Mouse (Mus musculus): ENCODE results near the gene Pcgf3. TPM values are rescaled to one million over a fixed set of nuclear protein-coding genes. Genes with fewer than 3 reads are reported as not detected.

Pcgf3 gene
- total RNA-seq (2021), result 10 to 100 TPM; 42.6 to 49.1 TPM
- long read RNA-seq, experiment 1, full-length matches to known transcripts, result 8 of 13 reads
- long read RNA-seq, experiment 1, partial matches to known transcripts, result 0 of 13 reads
- long read RNA-seq, experiment 1, other reads (novel, unspliced or antisense), result 5 of 13 reads
- long read RNA-seq, experiment 2, full-length matches to known transcripts, result 4 of 7 reads
- long read RNA-seq, experiment 2, partial matches to known transcripts, result 0 of 7 reads
- long read RNA-seq, experiment 2, other reads (novel, unspliced or antisense), result 3 of 7 reads

- peak; percentile 98 for DNase-seq
These were observed at the start of gene Pcgf3 for GRCm38 (mm10) chr5:108461082-108462065. TSS of gene Pcgf3 (plus strand) at chr5:108461232.

- no peak for DNase-seq
These were observed 46.3 kb upstream of the Pcgf3 start for GRCm38 (mm10) chr5:108414711-108415110.

GRCm38 (mm10) chr5:108422741-108423140 lies 38.3 kb upstream of the Pcgf3 start:
- DNase-seq, result no peak

GRCm38 (mm10) chr5:108423427-108423826 lies 37.6 kb upstream of the Pcgf3 start:
- DNase-seq, result no peak

GRCm38 (mm10) chr5:108427186-108427585 lies 33.8 kb upstream of the Pcgf3 start:
- peak; percentile 69 for DNase-seq

- no peak for DNase-seq
These were observed 29.8 kb upstream of the Pcgf3 start for GRCm38 (mm10) chr5:108431196-108431595.

GRCm38 (mm10) chr5:108433804-108434587 lies 27.0 kb upstream of the Pcgf3 start, which contains the start of gene Atp5k:
TSS of gene Atp5k (minus strand) at chr5:108434448.
- DNase-seq, result peak; percentile 96

GRCm38 (mm10) chr5:108436101-108436500 lies 24.9 kb upstream of the Pcgf3 start:
- no peak for DNase-seq

- no peak for DNase-seq
These were observed 14.1 kb upstream of the Pcgf3 start for GRCm38 (mm10) chr5:108446973-108447372.

GRCm38 (mm10) chr5:108447857-108448256 lies 13.2 kb upstream of the Pcgf3 start:
- DNase-seq, result no peak

GRCm38 (mm10) chr5:108448785-108449668 lies 12.0 kb upstream of the Pcgf3 start, which contains the start of gene Mfsd7a:
TSS of gene Mfsd7a (minus strand) at chr5:108448891.
- DNase-seq, result peak; percentile 86

GRCm38 (mm10) chr5:108450837-108451540 lies 10.0 kb upstream of the Pcgf3 start:
- DNase-seq, result no peak

GRCm38 (mm10) chr5:108451611-108452010 lies 9.4 kb upstream of the Pcgf3 start:
- no peak for DNase-seq

GRCm38 (mm10) chr5:108452422-108452821 lies 8.6 kb upstream of the Pcgf3 start:
- DNase-seq, result no peak

GRCm38 (mm10) chr5:108454094-108454493 lies 6.9 kb upstream of the Pcgf3 start:
- no peak for DNase-seq

- DNase-seq, result no peak
These were observed 2.3 kb upstream of the Pcgf3 start for GRCm38 (mm10) chr5:108458706-108459105.

GRCm38 (mm10) chr5:108460461-108460860 lies 571 bp upstream of the Pcgf3 start:
- peak; percentile 13 for DNase-seq

- no peak for DNase-seq
These were observed 1.4 kb downstream of the Pcgf3 start for GRCm38 (mm10) chr5:108462446-108462845.

- DNase-seq, result no peak
These were observed 4.3 kb downstream of the Pcgf3 start for GRCm38 (mm10) chr5:108465131-108465891.

GRCm38 (mm10) chr5:108466647-108467046 lies 5.6 kb downstream of the Pcgf3 start:
- no peak for DNase-seq

Measured in adrenal gland, postnatal 10 days (tissue).